Mouse (Mus musculus): Measurements from ENCODE around the gene Tango6.

- TF ChIP-seq POLR2A (IDR thresholded peaks at IDR 0.05; ENCODE audit: borderline replicate concordance, extremely low read depth, low read depth, low read length) (no peak), CTCF (IDR thresholded peaks at IDR 0.05; ENCODE audit: insufficient read depth, low read length) (no peak)
Observed at GRCm38 (mm10) chr8:106714297-106714696, 31.4 kb downstream of the Tango6 start.

Data from lung, adult 2 months (tissue).